Mouse (Mus musculus) heart, postnatal 0 days (tissue): ENCODE results near the gene Sec24a. TPM values are rescaled to one million over a fixed set of nuclear protein-coding genes. Genes with fewer than 3 reads are reported as not detected.

Experiments used
- ATAC-seq: fragments of 200-750 bp; cut with Nextera tagmentation; 2 replicates; pipeline ENCODE4 v1.8.0; 2017; ENCODE audit warnings: low read depth, moderate number of reproducible peaks, moderate library complexity; ENCODE audit not compliant: insufficient read depth
- DNase-seq: peaks from one replicate; pipeline ENCODE4 v3.0.0-alpha.2; 2016; ENCODE audit warnings: low spot score
- H3K27ac ChIP-seq: fragments of 300-500 bp; sonication (generic); 2 replicates; pipeline ENCODE4 v1.5.1; 2014; ENCODE audit warnings: low read depth, mild to moderate bottlenecking
- H3K27me3 ChIP-seq: fragments of 300-500 bp; sonication (generic); 2 replicates; pipeline ENCODE4 v1.6.1; 2014; ENCODE audit warnings: low read length, mixed read lengths; ENCODE audit not compliant: control insufficient read depth, insufficient read depth
- H3K36me3 ChIP-seq: fragments of 300-500 bp; sonication (generic); replicated peaks from 2 replicates; pipeline ENCODE4 v1.6.1; 2014; ENCODE audit warnings: low read length, mixed read lengths; ENCODE audit not compliant: control insufficient read depth, insufficient read depth
- H3K4me1 ChIP-seq: fragments of 300-500 bp; sonication (generic); 2 replicates; pipeline ENCODE4 v1.6.1; 2014; ENCODE audit warnings: antibody characterized with exemption; ENCODE audit not compliant: control insufficient read depth, insufficient read depth
- H3K4me2 ChIP-seq: fragments of 300-500 bp; sonication (generic); 2 replicates; pipeline ENCODE4 v1.6.1; 2014; ENCODE audit warnings: low read depth, mild to moderate bottlenecking, low read length, moderate library complexity
- H3K4me3 ChIP-seq: fragments of 300-500 bp; sonication (generic); 2 replicates; pipeline ENCODE4 v1.5.1; 2014; ENCODE audit warnings: low read depth, low read length
- H3K9ac ChIP-seq: fragments of 300-500 bp; sonication (generic); replicated peaks from 2 replicates; pipeline ENCODE4 v1.6.1; 2014; ENCODE audit warnings: low read depth, low read length, mixed read lengths
- H3K9me3 ChIP-seq: fragments of 300-500 bp; sonication (generic); replicated peaks from 2 replicates; pipeline ENCODE4 v1.6.1; 2016; ENCODE audit warnings: low read length; ENCODE audit not compliant: control insufficient read depth
- CTCF ChIP-seq: IDR thresholded peaks from 2 replicates; pipeline ENCODE4 v1.5.1; 2016; ENCODE audit warnings: antibody characterized with exemption, control low read depth, low read depth
- EP300 ChIP-seq: IDR thresholded peaks from 2 replicates; pipeline ENCODE4 v1.6.1; 2016; ENCODE audit warnings: antibody characterized with exemption, low read depth
- WGBS: fragments of 180-500 bp; shearing (Covaris S2); extraction: QIAGEN DNeasy Blood & Tissue Kit; methylation state at CpG from one replicate; pipeline ENCODE4 v1.1.7; 2014; 5-methylcytosine and 5-hydroxymethylcytosine counted together
- polyA plus RNA-seq: library from polyadenylated mRNA; unstranded; fragments of >200 nt; fragmentation: Nextera tagmentation; extraction: Ambion mirVana; gene quantifications from 2 replicates; pipeline ENCODE4 v1.2.1, GENCODE M21; 2015
- total RNA-seq: library from RNA; depleted of rRNA; stranded (reverse); fragments of >200 nt; gene quantifications from 2 replicates; pipeline ENCODE4 v1.2.3, GENCODE M21; 2014; ENCODE audit warnings: low replicate concordance

Sec24a gene
- total and polyA plus RNA-seq, 2 experiments from 2014 or later: 7.3 to 8.3 TPM

GRCm38 (mm10) chr11:51646751-51647667 lies 116.4 kb downstream of the Sec24a start:
- DNase-seq: peak; percentile 64
- Histone ChIP-seq H3K36me3 (peaks cover 24% of the 10 kb centered on the region), H3K4me2 (peak overlapping the region; percentile 88), H3K9ac (peak overlapping the region; percentile 16; the same call in 1 of the 2 replicates), H3K27ac (peak overlapping the region; percentile 90), H3K9me3 (no peaks in the 10 kb centered on the region), H3K27me3 (no peaks in the 10 kb centered on the region), H3K4me3 (no peak overlapping the region), H3K4me1 (peaks cover 28% of the 10 kb centered on the region)
- TF ChIP-seq EP300 (peak; percentile 82), CTCF (no peak)
- 48% methylated on average over 15 of the region's 15 CpGs for WGBS
- ATAC-seq: peak; percentile 62

DNA sequence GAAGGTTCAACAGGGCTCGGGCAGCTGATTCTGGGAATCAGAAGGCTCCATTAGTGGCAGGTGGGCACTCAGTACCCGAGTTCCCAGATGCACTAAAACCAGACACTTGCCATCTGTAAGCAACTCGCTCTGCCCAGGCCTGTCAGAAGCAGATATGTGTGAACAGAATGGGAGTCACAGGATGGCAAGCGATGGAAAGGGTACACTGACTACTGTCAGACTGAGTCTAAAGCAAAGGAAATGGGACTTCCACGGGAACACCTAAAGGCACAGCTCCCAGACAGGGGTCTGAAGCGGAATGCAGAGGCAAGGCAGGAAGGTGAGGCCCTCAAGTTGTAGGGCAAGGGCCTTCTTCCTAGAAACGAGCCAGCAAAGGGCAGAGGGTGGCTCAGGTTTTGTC lies 117.2 kb downstream of the Sec24a start:
- H3K4me2 ChIP-seq: peak overlapping the region; percentile 88
- no peaks in the 10 kb centered on the region for H3K27me3 ChIP-seq
- H3K4me1 ChIP-seq: peaks cover 28% of the 10 kb centered on the region
- H3K9me3 ChIP-seq: no peaks in the 10 kb centered on the region
- DNase-seq (no peak), ATAC-seq (no peak)
- H3K27ac ChIP-seq: peak overlapping the region; percentile 90
- TF ChIP-seq EP300 (no peak), CTCF (no peak)
- H3K9ac ChIP-seq: peak overlapping the region; percentile 8; the same call in 1 of the 2 replicates
- H3K4me3 ChIP-seq: no peak overlapping the region
- 75% methylated on average over 7 of the region's 7 CpGs for WGBS
- peaks cover 24% of the 10 kb centered on the region for H3K36me3 ChIP-seq

- 53% methylated on average over 13 of the region's 13 CpGs for WGBS
- no peak overlapping the region for H3K4me3 ChIP-seq
- H3K27me3 ChIP-seq: no peaks in the 10 kb centered on the region
- H3K9ac ChIP-seq: 0 out of 2 replicates have a peak overlapping the region, but pooled peaks have one; percentile 8
- no peak overlapping the region for H3K4me2 ChIP-seq
- TF ChIP-seq EP300: no peak
- no peak for TF ChIP-seq CTCF
- peaks cover 24% of the 10 kb centered on the region for H3K36me3 ChIP-seq
- H3K9me3 ChIP-seq: no peaks in the 10 kb centered on the region
- H3K27ac ChIP-seq: peak overlapping the region; percentile 90
- peaks cover 27% of the 10 kb centered on the region for H3K4me1 ChIP-seq
- DNase-seq (no peak), ATAC-seq (no peak)
Measured at GRCm38 (mm10) chr11:51645293-51645692, 118.1 kb downstream of the Sec24a start.

DNA sequence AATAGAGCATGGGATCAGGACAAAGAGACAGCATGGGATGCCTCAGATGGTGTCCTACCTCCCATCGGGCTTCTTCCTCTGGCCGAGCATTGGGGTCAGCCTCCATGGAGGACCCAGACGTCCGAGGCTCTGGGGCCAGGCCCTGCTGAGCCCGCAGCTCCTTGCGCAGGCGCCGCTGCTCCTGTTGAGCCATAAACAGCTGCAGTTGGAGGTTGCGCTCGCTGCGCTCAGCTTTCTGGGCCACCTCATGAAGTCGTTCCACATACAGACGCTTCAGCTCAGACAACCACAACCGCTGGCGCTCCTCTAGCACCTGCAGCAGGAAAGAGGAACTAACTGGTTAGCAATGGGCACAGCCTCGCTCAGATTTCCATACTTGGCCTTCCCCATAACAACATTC lies 119.2 kb downstream of the Sec24a start:
- Histone ChIP-seq H3K27me3 (no peaks in the 10 kb centered on the region), H3K9ac (no peak overlapping the region), H3K9me3 (no peaks in the 10 kb centered on the region), H3K4me2 (peak overlapping the region; percentile 26; the same call in 1 of the 2 replicates), H3K4me3 (peak overlapping the region; percentile 3; the same call in 1 of the 2 replicates), H3K4me1 (peaks cover 20% of the 10 kb centered on the region), H3K36me3 (peaks cover 24% of the 10 kb centered on the region), H3K27ac (peak overlapping the region; percentile 90; the same call in 1 of the 2 replicates)
- no peak for DNase-seq
- TF ChIP-seq CTCF (no peak), EP300 (no peak)
- no peak for ATAC-seq
- 81% methylated on average over 16 of the region's 16 CpGs for WGBS

DNA sequence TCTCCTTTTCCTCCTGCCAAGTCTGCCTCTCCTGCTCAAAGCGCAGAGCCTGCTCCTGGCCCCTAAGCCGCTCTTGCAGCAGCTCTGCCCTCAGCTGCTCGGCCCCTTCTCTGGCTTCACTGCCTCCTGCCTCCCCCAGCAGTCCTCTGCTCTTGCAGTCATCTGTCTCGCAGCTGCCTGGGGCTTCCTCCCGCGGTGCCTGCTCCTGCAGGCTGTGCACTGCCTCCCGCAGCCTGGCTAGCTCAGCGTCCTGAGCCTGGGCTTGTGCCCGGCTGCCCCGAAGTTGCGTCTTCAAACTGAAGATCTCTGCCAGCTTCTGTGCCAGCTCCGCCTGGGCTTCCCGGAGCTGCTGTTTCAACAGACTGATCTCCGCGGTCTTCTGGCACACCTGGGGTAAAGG lies 119.7 kb downstream of the Sec24a start:
- H3K4me1 ChIP-seq: peaks cover 15% of the 10 kb centered on the region; the same call in 1 of the 2 replicates
- peak overlapping the region; percentile 62; the same call in 1 of the 2 replicates for H3K27ac ChIP-seq
- WGBS: 54% methylated on average over 15 of the region's 15 CpGs
- H3K9ac ChIP-seq: no peak overlapping the region
- no peaks in the 10 kb centered on the region for H3K27me3 ChIP-seq
- no peak for TF ChIP-seq EP300
- no peak for TF ChIP-seq CTCF
- peak overlapping the region; percentile 3; the same call in 1 of the 2 replicates for H3K4me3 ChIP-seq
- peak overlapping the region; percentile 26; the same call in 1 of the 2 replicates for H3K4me2 ChIP-seq
- H3K36me3 ChIP-seq: peaks cover 24% of the 10 kb centered on the region
- no peak for ATAC-seq
- H3K9me3 ChIP-seq: no peaks in the 10 kb centered on the region
- no peak for DNase-seq
